In the genomic region with DNA sequence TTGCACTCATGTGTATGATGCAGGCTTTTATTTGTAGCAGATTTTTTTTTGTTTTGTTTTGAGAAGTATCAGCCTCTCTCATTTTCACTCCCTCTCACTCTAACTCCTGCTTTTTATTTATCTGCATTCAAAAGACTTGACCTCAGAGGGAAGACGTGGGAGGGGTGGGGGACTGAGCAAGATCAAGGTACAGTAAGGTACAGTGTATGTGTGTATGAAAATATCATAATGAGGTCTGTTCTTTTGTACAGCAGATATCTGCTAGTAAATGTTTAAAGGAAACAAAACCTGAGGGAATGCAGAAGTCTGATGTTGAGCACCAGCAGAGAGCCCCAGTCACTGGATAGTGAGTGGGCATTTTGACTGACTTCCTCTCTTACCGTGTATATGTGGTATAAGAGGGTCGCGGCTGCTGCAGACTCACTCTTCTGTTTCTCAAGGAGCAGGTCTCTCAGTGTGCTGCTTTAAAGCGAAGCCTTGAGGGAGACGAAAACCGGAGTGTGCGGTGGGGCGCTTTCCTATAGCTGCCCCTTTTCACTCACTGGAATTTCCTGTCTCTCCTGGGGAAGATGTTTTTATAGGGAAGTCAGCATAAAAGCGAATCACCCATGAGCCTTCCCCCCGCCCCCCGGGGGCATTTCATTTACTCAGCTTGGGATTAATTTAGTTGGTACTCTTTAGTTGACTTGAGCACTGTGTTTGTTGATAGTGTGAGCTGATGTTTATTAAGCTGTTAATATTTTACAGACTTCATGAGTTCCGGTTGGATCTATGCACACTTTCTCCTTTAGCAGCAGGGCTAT, we compare ENCODE assay signal across 10 mouse cellular contexts. TPM values are rescaled to one million over a fixed set of nuclear protein-coding genes. Genes with fewer than 3 reads are reported as not detected.
DNase-seq lines count a peak whose midpoint lies in the region; ATAC-seq and TF ChIP-seq lines count a peak whose summit lies in the region.
"Had no signal": no experiment of that assay in that cellular context is flagged by ENCODE, and none has a peak within 500 bp of the region (broad histone marks: within the 10 kb centered on the region; RNA-seq: fewer than 3 reads in every experiment).

No protein-coding gene starts in this region.

- TF ChIP-seq CTCF in hindbrain, postnatal 0 days (IDR thresholded peaks at IDR 0.05; ENCODE audit: low read depth) = no peak
- no peak for TF ChIP-seq CTCF in intestine, postnatal 0 days (IDR thresholded peaks at IDR 0.05; ENCODE audit: low read depth)

- ATAC-seq in hindbrain, embryonic 14.5 days (ENCODE audit: low FRiP score) = no peak
- no peak for ATAC-seq in hindbrain, postnatal 0 days
- ATAC-seq in intestine, postnatal 0 days = 0 out of 2 replicates have a peak, but pooled peaks have one; percentile 19
- ATAC-seq in limb, embryonic 15.5 days (ENCODE audit: insufficient number of reproducible peaks, low FRiP score, low TSS enrichment, low read depth) = no peak
- ATAC-seq in stomach, embryonic 16.5 days (ENCODE audit: insufficient read depth, low FRiP score) = peak; percentile 67
- no peak for ATAC-seq in monocyte, adult 5-6 weeks (replicated peaks; ENCODE audit: insufficient number of reproducible peaks, low FRiP score, low TSS enrichment, poor library complexity, severe bottlenecking)

- no peak for DNase-seq in hindbrain, embryonic 14.5 days (ENCODE audit: low spot score)
- DNase-seq in hindbrain, postnatal 0 days (ENCODE audit: low spot score) = no peak
- no peak for DNase-seq in urinary bladder, postnatal 36 days (ENCODE audit: low spot score in 2 of 2)
- no peak for DNase-seq in layer of hippocampus, adult 18-20 months (ENCODE audit: low spot score in 2 of 2)

- no peaks in the 10 kb centered on the region for H3K27me3 ChIP-seq in hindbrain, embryonic 14.5 days (ENCODE audit: control insufficient read depth, insufficient read depth, low read length)
- no peaks in the 10 kb centered on the region for H3K27me3 ChIP-seq in hindbrain, postnatal 0 days (ENCODE audit: insufficient read depth, low read length)
- no peaks in the 10 kb centered on the region for H3K27me3 ChIP-seq in intestine, postnatal 0 days (replicated peaks; ENCODE audit: control insufficient read depth, insufficient read depth, low read length)
- no peaks in the 10 kb centered on the region for H3K27me3 ChIP-seq in limb, embryonic 15.5 days
- H3K27me3 ChIP-seq in stomach, embryonic 16.5 days (ENCODE audit: control insufficient read depth, insufficient read depth, low read length) = no peaks in the 10 kb centered on the region

- no peaks in the 10 kb centered on the region for H3K9me3 ChIP-seq in hindbrain, embryonic 14.5 days (ENCODE audit: control insufficient read depth, low read length)
- H3K9me3 ChIP-seq in hindbrain, postnatal 0 days (ENCODE audit: low read length) = no peaks in the 10 kb centered on the region
- no peaks in the 10 kb centered on the region for H3K9me3 ChIP-seq in intestine, postnatal 0 days (ENCODE audit: control insufficient read depth)
- no peaks in the 10 kb centered on the region for H3K9me3 ChIP-seq in limb, embryonic 15.5 days
- H3K9me3 ChIP-seq in stomach, embryonic 16.5 days (replicated peaks; ENCODE audit: control insufficient read depth, low read length) = no peaks in the 10 kb centered on the region
- H3K9me3 ChIP-seq: G1E; midbrain, embryonic 12.5 days had no signal

- WGBS in hindbrain, embryonic 14.5 days = 57% methylated on average over 13 of the region's 13 CpGs
- 56% methylated on average over 13 of the region's 13 CpGs for WGBS in hindbrain, postnatal 0 days
- WGBS in intestine, postnatal 0 days = 16% methylated on average over 13 of the region's 13 CpGs
- WGBS in limb, embryonic 15.5 days = 18% methylated on average over 13 of the region's 13 CpGs
- WGBS in stomach, embryonic 16.5 days = 25% methylated on average over 13 of the region's 13 CpGs

- peak overlapping the region; percentile 13; the same call in 1 of the 2 replicates for H3K9ac ChIP-seq in hindbrain, embryonic 14.5 days
- H3K9ac ChIP-seq in hindbrain, postnatal 0 days (replicated peaks; ENCODE audit: low read length) = no peak overlapping the region
- peak overlapping the region; percentile 17; the same call in 1 of the 2 replicates for H3K9ac ChIP-seq in intestine, postnatal 0 days (ENCODE audit: low read depth, low read length)
- no peak overlapping the region for H3K9ac ChIP-seq in limb, embryonic 15.5 days
- H3K9ac ChIP-seq in stomach, embryonic 16.5 days (ENCODE audit: low read length) = peak overlapping the region; percentile 22; the same call in 1 of the 2 replicates
- H3K9ac ChIP-seq: midbrain, embryonic 12.5 days had no signal

- no peak overlapping the region for H3K4me2 ChIP-seq in hindbrain, embryonic 14.5 days (replicated peaks)
- no peak overlapping the region for H3K4me2 ChIP-seq in hindbrain, postnatal 0 days (ENCODE audit: low read depth, low read length)
- H3K4me2 ChIP-seq in intestine, postnatal 0 days (replicated peaks; ENCODE audit: low read depth) = peak overlapping the region; percentile 63
- H3K4me2 ChIP-seq in limb, embryonic 15.5 days = 0 out of 2 replicates have a peak overlapping the region, but pooled peaks have one; percentile 20
- H3K4me2 ChIP-seq in stomach, embryonic 16.5 days (ENCODE audit: low read depth, low read length) = peak overlapping the region; percentile 36; the same call in 1 of the 2 replicates
- H3K4me2 ChIP-seq: midbrain, embryonic 12.5 days had no signal

- peaks cover 9% of the 10 kb centered on the region; the same call in 1 of the 2 replicates for H3K4me1 ChIP-seq in hindbrain, embryonic 14.5 days (replicated peaks; ENCODE audit: control insufficient read depth, insufficient read depth, low read length)
- H3K4me1 ChIP-seq in hindbrain, postnatal 0 days (ENCODE audit: insufficient read depth, low read length) = peaks cover 3% of the 10 kb centered on the region
- H3K4me1 ChIP-seq in intestine, postnatal 0 days (replicated peaks; ENCODE audit: control insufficient read depth, insufficient read depth, low read length) = peaks cover 6% of the 10 kb centered on the region; the same call in 1 of the 2 replicates
- H3K4me1 ChIP-seq in limb, embryonic 15.5 days = peaks cover 20% of the 10 kb centered on the region
- H3K4me1 ChIP-seq in stomach, embryonic 16.5 days (ENCODE audit: control insufficient read depth, insufficient read depth, low read length) = peaks cover 47% of the 10 kb centered on the region

- H3K4me3 ChIP-seq in hindbrain, embryonic 14.5 days (replicated peaks; ENCODE audit: low read length) = no peak overlapping the region
- H3K4me3 ChIP-seq in hindbrain, postnatal 0 days (ENCODE audit: low read length) = no peak overlapping the region
- H3K4me3 ChIP-seq in intestine, postnatal 0 days (ENCODE audit: low read depth, low read length) = peak overlapping the region; percentile 23; the same call in 1 of the 2 replicates
- H3K4me3 ChIP-seq in limb, embryonic 15.5 days = no peak overlapping the region
- peak overlapping the region; percentile 17 for H3K4me3 ChIP-seq in stomach, embryonic 16.5 days (replicated peaks; ENCODE audit: low read length)
- H3K4me3 ChIP-seq: midbrain, embryonic 12.5 days had no signal

- no peaks in the 10 kb centered on the region for H3K36me3 ChIP-seq in hindbrain, embryonic 14.5 days (replicated peaks; ENCODE audit: control insufficient read depth, insufficient read depth)
- no peaks in the 10 kb centered on the region for H3K36me3 ChIP-seq in hindbrain, postnatal 0 days (ENCODE audit: insufficient read depth, low read length)
- H3K36me3 ChIP-seq in intestine, postnatal 0 days (ENCODE audit: control insufficient read depth, insufficient read depth) = no peaks in the 10 kb centered on the region
- no peaks in the 10 kb centered on the region for H3K36me3 ChIP-seq in limb, embryonic 15.5 days
- no peaks in the 10 kb centered on the region for H3K36me3 ChIP-seq in stomach, embryonic 16.5 days (ENCODE audit: control insufficient read depth, insufficient read depth, low read length)
- H3K36me3 ChIP-seq: G1E; midbrain, embryonic 12.5 days had no signal

- H3K27ac ChIP-seq in hindbrain, embryonic 14.5 days = no peak overlapping the region
- H3K27ac ChIP-seq in hindbrain, postnatal 0 days = no peak overlapping the region
- H3K27ac ChIP-seq in intestine, postnatal 0 days (ENCODE audit: low read depth, low read length) = peak overlapping the region; percentile 41; the same call in 1 of the 2 replicates
- H3K27ac ChIP-seq in limb, embryonic 15.5 days = no peak overlapping the region; the same call in 1 of the 2 replicates
- peak overlapping the region; percentile 71 for H3K27ac ChIP-seq in stomach, embryonic 16.5 days (ENCODE audit: low read length)
- H3K27ac ChIP-seq: midbrain, embryonic 12.5 days had no signal

RNA-seq across cellular contexts. Expression of a gene that starts 14.7 kb away (rescaled TPM):
- 13.1 and 13.6 TPM in 2 replicates for polyA plus RNA-seq in hindbrain, embryonic 14.5 days (2014; fragmentation: Nextera tagmentation; extraction: Ambion mirVana)
- 27.9 and 28.2 TPM in 2 replicates for total RNA-seq in hindbrain, postnatal 0 days (2014; rRNA removed)
- polyA plus RNA-seq in hindbrain, postnatal 0 days (2015; fragmentation: Nextera tagmentation; extraction: Ambion mirVana) = 9.0 and 9.8 TPM in 2 replicates
- polyA plus RNA-seq in intestine, postnatal 0 days (2015; fragmentation: Nextera tagmentation; extraction: Ambion mirVana) = 15.0 and 15.9 TPM in 2 replicates
- polyA plus RNA-seq in limb, embryonic 15.5 days (2015; fragmentation: Nextera tagmentation; extraction: Ambion mirVana) = 12.5 and 15.1 TPM in 2 replicates
- 17.6 and 18.2 TPM in 2 replicates for polyA plus RNA-seq in stomach, embryonic 16.5 days (2015; fragmentation: Nextera tagmentation; extraction: Ambion mirVana)
- total RNA-seq in monocyte, adult 5-6 weeks (2017) = 0.86 to 1.6 TPM (median 1.3 TPM) in 3 replicates
- total RNA-seq in layer of hippocampus, adult 18-20 months (2021) = 10 to 100 TPM; 27.9 to 31.8 TPM

RNA-seq across cellular contexts. Expression of a gene that starts 41.5 kb away (rescaled TPM):
- polyA plus RNA-seq in hindbrain, embryonic 14.5 days (2014; fragmentation: Nextera tagmentation; extraction: Ambion mirVana) = 224 and 251 TPM in 2 replicates
- total RNA-seq in hindbrain, postnatal 0 days (2014; rRNA removed) = 147 and 171 TPM in 2 replicates
- polyA plus RNA-seq in hindbrain, postnatal 0 days (2015; fragmentation: Nextera tagmentation; extraction: Ambion mirVana) = 153 and 158 TPM in 2 replicates
- polyA plus RNA-seq in intestine, postnatal 0 days (2015; fragmentation: Nextera tagmentation; extraction: Ambion mirVana) = 37.1 and 40.3 TPM in 2 replicates
- 51.4 and 55.2 TPM in 2 replicates for polyA plus RNA-seq in limb, embryonic 15.5 days (2015; fragmentation: Nextera tagmentation; extraction: Ambion mirVana)
- polyA plus RNA-seq in stomach, embryonic 16.5 days (2015; fragmentation: Nextera tagmentation; extraction: Ambion mirVana) = 73.3 and 75.3 TPM in 2 replicates
- total RNA-seq in monocyte, adult 5-6 weeks (2017) = 112 to 132 TPM (median 132 TPM) in 3 replicates
- total RNA-seq in layer of hippocampus, adult 18-20 months (2021) = 100 to 1,000 TPM; 115 to 121 TPM

Comparison
In these comparisons a context has a peak if more than half of its experiments do, and no peak if none do; other contexts are left out.
1. H3K9ac ChIP-seq: peak in hindbrain, embryonic 14.5 days (single experiment), intestine, postnatal 0 days (single experiment) and stomach, embryonic 16.5 days (single experiment); none in hindbrain, postnatal 0 days (single experiment) and limb, embryonic 15.5 days (single experiment).
2. ATAC-seq: peak in intestine, postnatal 0 days (single experiment) and stomach, embryonic 16.5 days (single experiment); none in hindbrain, embryonic 14.5 days (single experiment), hindbrain, postnatal 0 days (single experiment), limb, embryonic 15.5 days (single experiment) and monocyte, adult 5-6 weeks (single experiment).
3. H3K27ac ChIP-seq: peak in intestine, postnatal 0 days (single experiment) and stomach, embryonic 16.5 days (single experiment); none in hindbrain, embryonic 14.5 days (single experiment), hindbrain, postnatal 0 days (single experiment) and limb, embryonic 15.5 days (single experiment).
4. H3K4me2 ChIP-seq: peak in intestine, postnatal 0 days (single experiment), limb, embryonic 15.5 days (single experiment) and stomach, embryonic 16.5 days (single experiment); none in hindbrain, embryonic 14.5 days (single experiment) and hindbrain, postnatal 0 days (single experiment).
5. H3K4me3 ChIP-seq: peak in intestine, postnatal 0 days (single experiment) and stomach, embryonic 16.5 days (single experiment); none in hindbrain, embryonic 14.5 days (single experiment), hindbrain, postnatal 0 days (single experiment) and limb, embryonic 15.5 days (single experiment).